Mouse (Mus musculus) stomach, embryonic 14.5 days (tissue): ENCODE measurements around the gene Gm48551. TPM values are rescaled to one million over a fixed set of nuclear protein-coding genes. Genes with fewer than 3 reads are reported as not detected.
A peak's percentile ranks its signal among the peaks of the same experiment; 100 is the strongest.

Source experiments
- ATAC-seq: fragments of 200-750 bp; cut with Nextera tagmentation; 2 replicates; pipeline ENCODE4 v1.8.0; 2017; ENCODE audit warnings: low read depth, moderate TSS enrichment; ENCODE audit not compliant: insufficient number of reproducible peaks, insufficient read depth, low FRiP score
- H3K27ac ChIP-seq: fragments of 300-500 bp; sonication (generic); 2 replicates; pipeline ENCODE4 v1.5.1; 2014; ENCODE audit warnings: mild to moderate bottlenecking, low read length, moderate library complexity, mixed read lengths
- H3K27me3 ChIP-seq: fragments of 300-500 bp; sonication (generic); 2 replicates; pipeline ENCODE4 v1.6.1; 2014; ENCODE audit warnings: low read length, control low read depth, mixed read lengths; ENCODE audit not compliant: control insufficient read depth, insufficient read depth
- H3K36me3 ChIP-seq: fragments of 300-500 bp; sonication (generic); 2 replicates; pipeline ENCODE4 v1.6.1; 2014; ENCODE audit warnings: mild to moderate bottlenecking, control low read depth, low read length, moderate library complexity, mixed read lengths; ENCODE audit not compliant: control insufficient read depth, insufficient read depth
- H3K4me1 ChIP-seq: fragments of 300-500 bp; sonication (generic); 2 replicates; pipeline ENCODE4 v1.6.1; 2014; ENCODE audit warnings: low read length, control low read depth, mixed read lengths; ENCODE audit not compliant: control insufficient read depth, insufficient read depth
- H3K4me2 ChIP-seq: fragments of 300-500 bp; sonication (generic); replicated peaks from 2 replicates; pipeline ENCODE4 v1.6.1; 2014; ENCODE audit warnings: low read depth, low read length, control low read depth
- H3K4me3 ChIP-seq: fragments of 300-500 bp; sonication (generic); 2 replicates; pipeline ENCODE4 v1.5.1; 2014; ENCODE audit warnings: low read depth, low read length, control low read depth
- H3K9ac ChIP-seq: fragments of 300-500 bp; sonication (generic); replicated peaks from 2 replicates; pipeline ENCODE4 v1.6.1; 2014; ENCODE audit warnings: low read depth, mild to moderate bottlenecking, control low read depth, low read length, moderate library complexity, mixed read lengths
- H3K9me3 ChIP-seq: fragments of 300-500 bp; sonication (generic); 2 replicates; pipeline ENCODE4 v1.6.1; 2016; ENCODE audit warnings: low read depth, low read length, control low read depth; ENCODE audit not compliant: control insufficient read depth
- WGBS: fragments of 180-500 bp; shearing (Covaris S2); extraction: QIAGEN DNeasy Blood & Tissue Kit; methylation state at CpG from one replicate; pipeline ENCODE4 v1.1.7; 2014; 5-methylcytosine and 5-hydroxymethylcytosine counted together
- polyA plus RNA-seq: library from polyadenylated mRNA; unstranded; fragments of >200 nt; fragmentation: Nextera tagmentation; extraction: Ambion mirVana; gene quantifications from 2 replicates; pipeline ENCODE4 v1.2.1, GENCODE M21; 2014

Gene Gm48551
- polyA plus RNA-seq, 1 experiment from 2014 or later = 4.1 TPM

DNA sequence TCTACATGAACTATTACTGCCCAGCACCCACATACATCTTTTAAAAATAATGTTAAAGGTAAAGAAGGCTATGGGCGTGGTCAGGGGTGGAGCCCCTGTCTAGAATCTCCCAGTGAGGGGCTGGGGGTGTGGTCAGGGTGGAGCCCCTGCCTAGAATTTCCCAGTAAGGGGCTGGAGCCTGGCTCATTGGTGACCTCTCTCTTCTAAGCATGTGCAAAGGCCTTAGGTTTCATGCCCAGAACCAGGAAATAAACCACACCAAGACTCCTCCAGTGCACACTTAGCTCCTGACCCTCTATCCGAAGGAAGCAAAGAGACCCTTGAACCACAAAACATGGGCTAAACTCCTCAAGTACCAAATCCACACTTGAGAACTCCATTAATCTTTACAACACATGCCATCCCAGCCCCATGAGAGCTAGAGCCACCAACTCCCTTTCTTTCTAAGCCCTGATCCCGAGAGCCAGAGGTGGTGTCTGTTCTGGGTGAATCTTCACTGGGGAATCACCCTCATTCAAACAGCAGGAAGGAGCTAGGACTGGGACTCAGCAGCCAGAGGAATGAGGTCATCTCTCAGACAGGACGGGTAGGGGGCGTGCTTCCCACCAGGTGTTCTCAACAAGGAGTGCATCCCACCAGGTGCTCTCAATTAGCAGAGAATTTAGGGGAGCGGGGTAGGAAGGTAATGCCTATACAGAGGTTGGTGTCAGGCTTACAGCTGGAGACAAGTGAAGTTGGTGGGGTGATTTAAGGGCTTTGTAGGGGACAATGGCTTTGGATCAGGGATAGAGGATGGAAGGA lies 7.5 kb upstream of the Gm48551 start:
- no peaks in the 10 kb centered on the region for H3K27me3 ChIP-seq
- H3K9ac ChIP-seq = peak overlapping the region; percentile 89; the same call in 1 of the 2 replicates
- H3K36me3 ChIP-seq = peaks cover 33% of the 10 kb centered on the region; the same call in 1 of the 2 replicates
- peaks cover 16% of the 10 kb centered on the region for H3K4me1 ChIP-seq
- 36% methylated on average over 6 of the region's 6 CpGs for WGBS
- H3K9me3 ChIP-seq = no peaks in the 10 kb centered on the region
- peak overlapping the region; percentile 79 for H3K4me2 ChIP-seq
- no peak overlapping the region for H3K27ac ChIP-seq
- H3K4me3 ChIP-seq = peak overlapping the region; percentile 79
- no peak for ATAC-seq

DNA sequence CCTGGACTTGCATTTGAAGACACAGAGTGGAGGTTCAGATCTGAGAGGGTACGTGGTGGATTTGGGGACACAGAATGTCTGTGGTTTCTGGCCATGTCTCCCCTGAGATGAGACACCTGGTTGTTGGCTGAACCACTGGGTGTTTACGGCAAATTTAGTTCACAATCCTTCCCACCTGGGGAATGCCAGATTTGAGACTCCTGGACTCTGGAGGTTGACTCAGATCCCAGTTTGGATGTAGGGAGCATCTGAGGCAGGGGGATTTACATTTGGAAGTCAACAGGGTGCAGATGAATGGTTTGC lies 7.0 kb upstream of the Gm48551 start:
- H3K9ac ChIP-seq = peak overlapping the region; percentile 89
- H3K27me3 ChIP-seq = no peaks in the 10 kb centered on the region
- peaks cover 29% of the 10 kb centered on the region; the same call in 1 of the 2 replicates for H3K36me3 ChIP-seq
- 28% methylated on average over 2 of the region's 2 CpGs for WGBS
- H3K9me3 ChIP-seq = no peaks in the 10 kb centered on the region
- peaks cover 16% of the 10 kb centered on the region for H3K4me1 ChIP-seq
- H3K4me2 ChIP-seq = peak overlapping the region; percentile 79
- no peak for ATAC-seq
- no peak overlapping the region for H3K27ac ChIP-seq
- peak overlapping the region; percentile 79 for H3K4me3 ChIP-seq

DNA sequence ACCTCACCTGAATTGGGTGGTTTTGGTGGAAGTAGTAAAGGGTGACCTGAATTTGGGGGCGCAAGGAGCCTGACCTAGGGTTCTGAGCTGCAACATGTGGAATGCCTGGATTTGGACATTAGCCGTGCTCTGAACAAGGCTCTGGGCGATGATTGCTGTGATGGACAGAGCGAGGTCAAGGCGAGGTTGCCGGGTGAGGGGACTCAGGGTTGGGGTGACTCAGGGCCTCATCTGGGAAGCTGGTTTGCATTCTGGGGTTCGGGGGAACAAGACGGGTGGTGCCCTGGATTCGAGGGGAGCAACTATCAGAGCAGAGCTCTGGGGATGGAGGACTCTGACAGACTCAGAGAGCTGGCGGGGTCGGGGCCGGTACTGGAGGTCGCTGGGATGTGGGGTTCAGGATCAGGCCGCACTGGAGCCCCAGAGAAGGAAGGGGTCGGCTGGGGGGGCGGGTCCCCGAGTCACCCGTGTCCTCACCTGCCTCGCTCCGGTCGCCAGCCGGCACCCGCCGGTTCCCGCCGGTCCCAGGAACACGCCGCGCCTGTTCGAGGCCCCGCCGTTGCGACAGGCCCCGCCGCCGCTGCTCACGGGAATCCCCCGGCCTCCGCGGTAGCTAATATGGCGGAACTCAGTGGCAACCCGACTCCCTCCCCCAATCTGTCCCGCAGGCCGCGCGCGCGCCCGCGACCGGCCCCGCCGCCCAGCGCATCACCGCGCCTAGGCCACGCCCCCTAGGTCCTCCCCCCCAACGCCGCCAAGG lies 6.3 kb upstream of the Gm48551 start, which contains the start of gene Fzr1:
TSS of gene Fzr1 (minus strand) at position 724 of the 760 bp plus-strand sequence.
- ATAC-seq = peak; percentile 30
- Histone ChIP-seq H3K36me3 (peaks cover 23% of the 10 kb centered on the region; the same call in 1 of the 2 replicates), H3K27me3 (no peaks in the 10 kb centered on the region), H3K9ac (peak within 1 kb of the TSS; percentile 89), H3K4me1 (peaks cover 16% of the 10 kb centered on the region), H3K4me3 (peak within 1 kb of the TSS; percentile 79), H3K4me2 (peak within 1 kb of the TSS; percentile 79), H3K27ac (peak within 1 kb of the TSS; percentile 72; the same call in 1 of the 2 replicates), H3K9me3 (no peaks in the 10 kb centered on the region)
- WGBS = 2% methylated on average over 56 of the region's 59 CpGs

DNA sequence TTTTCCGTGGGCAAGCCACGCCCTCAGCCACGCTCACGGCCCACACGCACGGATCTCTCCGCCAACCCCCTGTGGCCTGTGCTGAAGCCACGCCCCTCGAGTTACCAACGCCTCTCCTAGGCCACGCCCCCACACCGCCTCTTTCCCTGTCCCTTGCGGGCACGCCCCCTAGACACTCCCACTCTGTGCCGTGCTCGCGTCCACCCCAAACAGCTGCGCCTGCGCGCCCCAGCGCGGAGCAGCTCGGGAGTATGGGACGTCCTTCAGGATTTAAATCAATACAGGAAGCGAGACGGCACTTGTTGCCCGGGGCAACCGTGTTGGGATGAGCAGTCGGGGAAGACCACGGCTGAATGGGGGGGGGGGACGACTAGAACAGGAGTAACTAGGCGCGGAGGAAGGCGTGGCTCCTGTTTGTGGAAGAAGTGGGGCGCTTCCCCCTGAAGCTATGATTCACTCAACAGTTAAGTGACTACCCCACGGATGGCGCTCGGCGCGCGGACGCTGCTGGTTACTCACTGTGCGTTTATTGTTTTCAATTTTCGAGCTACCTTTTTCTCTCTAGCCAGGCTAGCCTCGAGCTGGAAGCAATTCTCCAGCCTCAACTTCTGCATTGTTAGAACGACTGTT lies 5.6 kb upstream of the Gm48551 start:
- under 1% methylated on average over 46 of the region's 46 CpGs for WGBS
- ATAC-seq = peak; percentile 97

DNA sequence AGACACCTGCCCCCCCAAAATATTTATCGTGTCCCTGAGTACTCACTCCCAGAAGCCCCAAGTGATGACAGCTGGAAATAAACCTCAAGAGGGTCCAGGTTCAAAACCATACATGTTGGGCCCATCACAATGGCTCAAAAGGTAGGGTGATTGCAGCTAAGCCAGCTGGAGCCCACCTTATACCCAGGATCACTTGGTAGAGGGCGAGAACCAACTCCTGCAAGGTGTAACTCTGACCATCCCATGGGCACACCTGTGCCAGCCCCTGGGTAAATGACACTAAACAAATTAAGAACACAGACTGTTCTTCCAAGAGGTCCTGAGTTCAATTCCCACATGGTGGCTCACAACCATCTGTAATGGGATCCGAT lies 5.1 kb upstream of the Gm48551 start:
- Histone ChIP-seq H3K4me2 (peak overlapping the region; percentile 56), H3K9ac (peak overlapping the region; percentile 18), H3K27ac (peak overlapping the region; percentile 62; the same call in 1 of the 2 replicates), H3K9me3 (no peaks in the 10 kb centered on the region), H3K4me3 (peak overlapping the region; percentile 79), H3K4me1 (peaks cover 16% of the 10 kb centered on the region), H3K36me3 (peaks cover 11% of the 10 kb centered on the region; the same call in 1 of the 2 replicates), H3K27me3 (no peaks in the 10 kb centered on the region)
- WGBS = 63% methylated on average over 3 of the region's 3 CpGs
- ATAC-seq = no peak

More for the DNA sequence above, 5.6 kb upstream of the Gm48551 start:
- no peaks in the 10 kb centered on the region for H3K27me3 ChIP-seq
- H3K4me1 ChIP-seq = peaks cover 16% of the 10 kb centered on the region
- peak overlapping the region; percentile 56 for H3K4me2 ChIP-seq
- peak overlapping the region; percentile 62; the same call in 1 of the 2 replicates for H3K27ac ChIP-seq
- H3K36me3 ChIP-seq = peaks cover 16% of the 10 kb centered on the region; the same call in 1 of the 2 replicates
- no peaks in the 10 kb centered on the region for H3K9me3 ChIP-seq
- peak overlapping the region; percentile 18 for H3K9ac ChIP-seq
- H3K4me3 ChIP-seq = peak overlapping the region; percentile 79

DNA sequence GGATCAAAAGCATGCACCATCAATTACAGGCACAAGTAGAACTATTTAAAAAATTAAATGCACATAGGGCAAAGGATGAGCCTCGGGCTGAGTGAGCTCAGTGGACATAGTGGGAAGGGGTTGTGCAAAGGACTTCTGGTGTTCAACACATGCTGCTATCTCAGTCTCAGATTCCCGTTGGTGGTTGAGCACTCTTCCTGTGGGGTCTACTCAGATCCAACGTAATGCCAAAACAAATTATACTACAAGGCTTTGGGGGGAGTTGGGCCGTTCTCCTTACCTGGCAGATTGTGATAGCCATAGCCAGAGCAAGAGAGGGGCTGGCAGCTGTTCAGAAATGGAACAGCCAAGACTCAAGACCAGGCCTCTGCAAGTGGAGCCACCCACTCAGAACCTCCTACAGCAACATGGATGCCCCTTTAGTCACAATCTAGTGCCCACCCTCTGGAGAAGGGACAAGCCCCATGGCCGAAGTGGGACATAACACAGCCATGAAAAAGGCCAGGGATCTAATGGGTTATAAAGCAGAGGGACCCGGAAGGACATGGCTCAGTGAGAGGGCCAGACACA lies 4.4 kb upstream of the Gm48551 start:
- Histone ChIP-seq H3K4me1 (peaks cover 17% of the 10 kb centered on the region), H3K9me3 (no peaks in the 10 kb centered on the region), H3K36me3 (peaks cover 8% of the 10 kb centered on the region; the same call in 1 of the 2 replicates), H3K4me3 (no peak overlapping the region), H3K27me3 (no peaks in the 10 kb centered on the region), H3K4me2 (no peak overlapping the region), H3K27ac (no peak overlapping the region), H3K9ac (no peak overlapping the region)
- no peak for ATAC-seq
- WGBS = 91% methylated on average over 6 of the region's 6 CpGs

DNA sequence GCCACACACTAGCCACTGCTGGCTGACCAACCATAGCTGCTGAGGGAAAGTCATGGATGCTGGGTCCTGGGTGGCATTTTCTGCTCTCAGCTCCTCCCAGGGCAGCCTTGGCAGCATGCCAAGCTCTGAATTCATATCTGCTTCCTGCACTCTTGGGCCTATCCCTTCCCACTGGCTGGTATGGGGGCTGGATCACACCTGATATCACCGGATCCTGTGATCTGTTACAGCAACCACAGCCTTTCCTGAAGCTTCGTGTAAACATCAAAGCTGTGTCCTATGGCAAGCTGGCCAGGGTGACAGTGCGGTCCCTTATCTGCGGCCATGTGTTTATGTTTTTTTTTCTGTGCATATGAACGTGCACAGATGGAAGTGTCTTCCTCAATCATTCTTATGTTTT lies 2.2 kb upstream of the Gm48551 start:
- H3K27me3 ChIP-seq = no peaks in the 10 kb centered on the region
- 69% methylated on average over 5 of the region's 5 CpGs for WGBS
- H3K4me3 ChIP-seq = no peak overlapping the region
- no peaks in the 10 kb centered on the region for H3K9me3 ChIP-seq
- peaks cover 12% of the 10 kb centered on the region for H3K36me3 ChIP-seq
- ATAC-seq = no peak
- peaks cover 17% of the 10 kb centered on the region for H3K4me1 ChIP-seq
- H3K4me2 ChIP-seq = no peak overlapping the region
- H3K27ac ChIP-seq = no peak overlapping the region
- no peak overlapping the region for H3K9ac ChIP-seq

DNA sequence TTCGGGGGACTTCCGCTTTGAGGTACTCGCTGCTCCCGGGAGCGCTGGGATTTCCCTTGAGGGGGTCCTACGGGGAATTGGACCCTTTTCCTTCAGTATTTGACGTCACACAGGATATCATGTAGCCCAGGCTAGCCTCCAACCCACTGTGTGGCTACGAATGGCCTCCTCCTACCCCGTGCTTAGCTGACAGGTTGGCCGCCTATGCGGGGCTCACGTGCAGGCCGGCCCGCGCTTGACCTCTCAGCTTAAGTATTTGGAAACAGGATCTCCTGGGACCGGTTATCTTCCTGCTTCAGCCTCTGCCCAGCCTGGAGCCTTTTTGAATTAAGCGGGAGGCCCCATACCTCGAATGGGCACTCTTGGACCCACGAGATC lies 328 bp downstream of the Gm48551 start:
- H3K36me3 ChIP-seq = peaks cover 25% of the 10 kb centered on the region
- peaks cover 13% of the 10 kb centered on the region for H3K4me1 ChIP-seq
- no peaks in the 10 kb centered on the region for H3K27me3 ChIP-seq
- peak overlapping the region; percentile 80 for H3K4me2 ChIP-seq
- no peaks in the 10 kb centered on the region for H3K9me3 ChIP-seq
- no peak for ATAC-seq
- 0% methylated on average over 19 of the region's 19 CpGs for WGBS
- H3K4me3 ChIP-seq = peak overlapping the region; percentile 96
- H3K27ac ChIP-seq = peak overlapping the region; percentile 79; the same call in 1 of the 2 replicates
- peak overlapping the region; percentile 80 for H3K9ac ChIP-seq
